Mouse (Mus musculus) adrenal gland, adult (tissue): Measurements from ENCODE around the gene Asb3.

ENCODE experiments used
- DNase-seq, 2 experiments: peaks; one replicate each; pipeline ENCODE4 v3.0.0; 2022 to 2023; ENCODE audit warnings: low spot score in 1 of 2; ENCODE audit not compliant: inconsistent age in 2 of 2

Gene Asb3

GRCm38 (mm10) chr11:30885171-30885871 is at the start of gene Asb3, which contains the start of gene Gpr75:
TSS of gene Asb3 (plus strand) at chr11:30885416.
TSS of gene Gpr75 (plus strand) at chr11:30885358.
- DNase-seq = peak; percentile 83 to 92

- DNase-seq = no peak
These were observed 46.4 kb upstream of the Asb3 start for GRCm38 (mm10) chr11:30838793-30839192.

- DNase-seq = peak in 1 of 2 experiments; percentile 64
These were observed 40.9 kb upstream of the Asb3 start for GRCm38 (mm10) chr11:30844355-30844754.

- DNase-seq = no peak
These were observed 12.8 kb upstream of the Asb3 start for GRCm38 (mm10) chr11:30872425-30872824.

GRCm38 (mm10) chr11:30888153-30888552 is 2.9 kb downstream of the Asb3 start:
- no peak for DNase-seq

- DNase-seq = no peak
These were observed 11.0 kb downstream of the Asb3 start for GRCm38 (mm10) chr11:30896201-30896600.

- peak in 1 of 2 experiments; percentile 53 for DNase-seq
These were observed 14.1 kb downstream of the Asb3 start for GRCm38 (mm10) chr11:30899312-30899711.

GRCm38 (mm10) chr11:30912311-30912710 is 27.1 kb downstream of the Asb3 start:
- DNase-seq = no peak

GRCm38 (mm10) chr11:30920641-30921040 is 35.4 kb downstream of the Asb3 start:
- DNase-seq = peak; percentile 47 to 79

GRCm38 (mm10) chr11:30923283-30923682 is 38.1 kb downstream of the Asb3 start:
- DNase-seq = no peak

GRCm38 (mm10) chr11:30928079-30928478 is 42.9 kb downstream of the Asb3 start:
- no peak for DNase-seq

GRCm38 (mm10) chr11:30928498-30928897 is 43.3 kb downstream of the Asb3 start:
- DNase-seq = no peak

GRCm38 (mm10) chr11:30943522-30943921 is 58.3 kb downstream of the Asb3 start:
- no peak for DNase-seq

GRCm38 (mm10) chr11:30952829-30953228 is 67.6 kb downstream of the Asb3 start:
- DNase-seq = no peak

GRCm38 (mm10) chr11:30953469-30954154 is 68.4 kb downstream of the Asb3 start:
- peak; percentile 64 to 88 for DNase-seq

- peak; percentile 89 to 95 for DNase-seq
These were observed 69.1 kb downstream of the Asb3 start, which contains the start of gene Erlec1 for GRCm38 (mm10) chr11:30954279-30954725. TSS of gene Erlec1 (minus strand) at chr11:30954335.

GRCm38 (mm10) chr11:30985237-30985636 is 100.0 kb downstream of the Asb3 start:
- no peak for DNase-seq

GRCm38 (mm10) chr11:30985877-30986624 is 100.8 kb downstream of the Asb3 start, which contains the start of gene Chac2:
TSS of gene Chac2 (minus strand) at chr11:30986350.
- DNase-seq = peak; percentile 89 to 97

- peak in 1 of 2 experiments; percentile 9 for DNase-seq
These were observed 101.4 kb downstream of the Asb3 start for GRCm38 (mm10) chr11:30986625-30987017.

- no peak for DNase-seq
These were observed 111.5 kb downstream of the Asb3 start for GRCm38 (mm10) chr11:30996670-30997069.

- DNase-seq = no peak
These were observed 113.0 kb downstream of the Asb3 start for GRCm38 (mm10) chr11:30998199-30998598.
